Mouse (Mus musculus): ENCODE measurements around the gene Fam71b. TPM values are rescaled to one million over a fixed set of nuclear protein-coding genes. Genes with fewer than 3 reads are reported as not detected.
A peak's percentile ranks its signal among the peaks of the same experiment; 100 is the strongest.

The Fam71b gene
- polyA plus RNA-seq, 1 experiment from 2014 or later, result not detected

DNA sequence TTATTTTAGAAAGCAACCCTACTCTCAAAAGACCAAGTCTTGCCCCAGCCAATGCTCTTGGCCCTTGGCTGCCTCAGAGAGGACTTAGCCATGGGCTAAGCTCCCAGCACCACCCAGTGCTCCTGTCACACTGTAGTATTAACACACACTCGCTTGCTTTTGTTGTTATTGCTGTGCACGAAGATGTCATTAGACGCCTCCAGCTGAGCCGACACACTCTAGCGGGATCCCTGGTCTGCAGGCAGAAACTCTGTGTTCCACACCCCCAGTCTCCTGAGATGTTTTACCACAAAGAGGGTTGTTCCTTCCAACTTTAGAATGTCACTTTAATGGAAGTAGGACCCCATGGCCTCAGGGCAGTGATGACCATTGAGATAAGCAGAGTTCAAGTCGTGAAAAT is 7.9 kb upstream of the Fam71b start:
- Histone ChIP-seq H3K27me3 (replicated peaks) (peaks cover under 1% of the 10 kb centered on the region; the same call in 1 of the 2 replicates), H3K36me3 (no peaks in the 10 kb centered on the region), H3K27ac (no peak overlapping the region), H3K4me1 (no peaks in the 10 kb centered on the region), H3K4me3 (no peak overlapping the region), H3K4me2 (no peak overlapping the region), H3K9me3 (replicated peaks) (no peaks in the 10 kb centered on the region), H3K9ac (no peak overlapping the region)
- ATAC-seq, result no peak
- 64% methylated on average over 6 of the region's 6 CpGs for WGBS (ENCODE audit: insufficient replicate concordance)

- Histone ChIP-seq H3K4me3 (no peak within 1 kb of the TSS), H3K36me3 (no peaks in the 10 kb centered on the region), H3K27me3 (replicated peaks) (peaks cover 4% of the 10 kb centered on the region; the same call in 1 of the 2 replicates), H3K4me1 (no peaks in the 10 kb centered on the region), H3K9me3 (replicated peaks) (no peaks in the 10 kb centered on the region), H3K9ac (no peak within 1 kb of the TSS), H3K27ac (no peak within 1 kb of the TSS), H3K4me2 (no peak within 1 kb of the TSS)
- WGBS (ENCODE audit: insufficient replicate concordance), result 58% methylated on average over 13 of the region's 13 CpGs
- ATAC-seq, result no peak
Measured at GRCm38 (mm10) chr11:46389336-46390117, 6.8 kb upstream of the Fam71b start, which contains the start of gene Itk. Itk (minus strand) TSS chr11:46389515.

- Histone ChIP-seq H3K4me3 (no peak overlapping the region), H3K9ac (no peak overlapping the region), H3K9me3 (replicated peaks) (no peaks in the 10 kb centered on the region), H3K36me3 (no peaks in the 10 kb centered on the region), H3K27me3 (replicated peaks) (peaks cover 4% of the 10 kb centered on the region; the same call in 1 of the 2 replicates), H3K4me2 (no peak overlapping the region), H3K27ac (no peak overlapping the region), H3K4me1 (no peaks in the 10 kb centered on the region)
- WGBS (ENCODE audit: insufficient replicate concordance), result 45% methylated on average over 3 of the region's 3 CpGs
- ATAC-seq, result no peak
Measured at GRCm38 (mm10) chr11:46390621-46391020, 5.7 kb upstream of the Fam71b start.

DNA sequence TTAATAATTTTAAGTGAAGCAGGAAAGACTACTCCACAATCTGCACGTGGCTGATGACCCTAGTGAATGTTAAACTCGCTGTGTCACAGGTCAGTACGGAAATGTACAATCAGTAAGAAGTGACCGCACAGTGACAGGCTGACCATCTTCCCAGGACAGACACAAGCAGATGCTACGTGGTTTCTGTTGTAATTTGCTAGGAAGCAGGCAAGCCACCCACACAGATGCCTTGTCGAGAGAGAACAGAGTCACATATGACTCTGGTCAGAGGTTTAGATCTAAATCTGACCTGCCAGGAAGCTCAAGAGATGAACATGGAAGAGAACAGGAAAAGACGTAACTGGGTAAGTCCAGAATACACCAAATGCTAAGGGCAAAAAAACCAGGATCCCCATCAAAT is 3.5 kb upstream of the Fam71b start:
- Histone ChIP-seq H3K9me3 (replicated peaks) (no peaks in the 10 kb centered on the region), H3K27me3 (replicated peaks) (0 out of 2 replicates have a peak, but pooled peaks cover 4% of the 10 kb centered on the region), H3K9ac (no peak overlapping the region), H3K4me1 (peaks cover 14% of the 10 kb centered on the region), H3K36me3 (no peaks in the 10 kb centered on the region), H3K4me2 (no peak overlapping the region), H3K27ac (no peak overlapping the region), H3K4me3 (no peak overlapping the region)
- ATAC-seq, result no peak
- 32% methylated on average over 7 of the region's 7 CpGs for WGBS (ENCODE audit: insufficient replicate concordance)

GRCm38 (mm10) chr11:46393413-46393812 is 2.9 kb upstream of the Fam71b start:
- H3K9ac ChIP-seq, result no peak overlapping the region
- peaks cover 16% of the 10 kb centered on the region for H3K4me1 ChIP-seq
- no peaks in the 10 kb centered on the region for H3K9me3 ChIP-seq (replicated peaks)
- no peak overlapping the region for H3K4me2 ChIP-seq
- ATAC-seq, result no peak
- H3K4me3 ChIP-seq, result no peak overlapping the region
- H3K27ac ChIP-seq, result no peak overlapping the region
- H3K27me3 ChIP-seq (replicated peaks), result 0 out of 2 replicates have a peak, but pooled peaks cover 4% of the 10 kb centered on the region
- H3K36me3 ChIP-seq, result no peaks in the 10 kb centered on the region
- 52% methylated on average over 4 of the region's 4 CpGs for WGBS (ENCODE audit: insufficient replicate concordance)

DNA sequence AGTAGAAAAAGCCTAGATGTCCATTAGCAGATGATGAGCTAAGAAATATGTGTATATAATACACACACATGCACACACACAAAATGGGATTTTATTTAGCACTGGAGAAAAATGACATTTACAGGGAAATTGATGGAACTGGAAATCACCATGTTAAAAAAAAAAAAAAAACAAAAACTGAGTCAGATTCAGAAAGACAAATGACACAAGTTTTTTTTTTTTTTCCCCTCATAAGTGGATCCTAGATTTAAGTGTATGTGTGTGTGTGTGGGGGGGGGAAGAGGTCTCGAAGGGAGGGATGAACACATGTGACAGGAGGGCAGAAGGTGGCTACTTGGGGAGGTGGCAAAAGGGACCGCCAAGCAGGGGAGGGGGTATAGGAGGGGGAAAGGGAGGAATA is 1.3 kb upstream of the Fam71b start:
- Histone ChIP-seq H3K27ac (no peak overlapping the region), H3K4me1 (peaks cover 25% of the 10 kb centered on the region), H3K9me3 (replicated peaks) (no peaks in the 10 kb centered on the region), H3K27me3 (replicated peaks) (0 out of 2 replicates have a peak, but pooled peaks cover 4% of the 10 kb centered on the region), H3K4me3 (no peak overlapping the region), H3K4me2 (no peak overlapping the region), H3K9ac (no peak overlapping the region), H3K36me3 (no peaks in the 10 kb centered on the region)
- WGBS (ENCODE audit: insufficient replicate concordance), result 67% methylated on average over 2 of the region's 2 CpGs
- ATAC-seq, result no peak

- Histone ChIP-seq H3K27me3 (replicated peaks) (0 out of 2 replicates have a peak, but pooled peaks cover 4% of the 10 kb centered on the region), H3K4me1 (peaks cover 25% of the 10 kb centered on the region), H3K27ac (no peak overlapping the region), H3K4me3 (no peak overlapping the region), H3K4me2 (no peak overlapping the region), H3K9ac (no peak overlapping the region), H3K36me3 (no peaks in the 10 kb centered on the region), H3K9me3 (replicated peaks) (no peaks in the 10 kb centered on the region)
- 82% methylated on average over 2 of the region's 2 CpGs for WGBS (ENCODE audit: insufficient replicate concordance)
- no peak for ATAC-seq
Measured at GRCm38 (mm10) chr11:46395698-46396097, 661 bp upstream of the Fam71b start.

DNA sequence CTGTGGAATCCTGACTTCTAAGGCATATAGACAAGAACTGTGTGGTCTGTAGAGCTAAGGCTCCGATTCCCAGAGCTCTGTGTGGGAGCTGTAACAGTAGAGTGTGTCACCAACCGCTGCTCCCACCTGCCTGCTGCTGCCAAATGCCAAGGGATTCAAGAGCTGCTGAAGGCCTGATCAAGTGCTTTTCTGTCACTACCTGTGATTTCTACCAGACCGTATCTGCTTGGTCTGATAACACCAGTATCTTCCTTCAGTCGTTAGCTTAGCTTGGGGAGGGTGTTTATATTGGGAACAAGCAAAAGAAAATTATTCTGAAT is 461 bp downstream of the Fam71b start:
- Histone ChIP-seq H3K9me3 (replicated peaks) (no peaks in the 10 kb centered on the region), H3K27ac (no peak overlapping the region), H3K4me2 (no peak overlapping the region), H3K4me3 (no peak overlapping the region), H3K4me1 (peaks cover 25% of the 10 kb centered on the region), H3K27me3 (replicated peaks) (0 out of 2 replicates have a peak, but pooled peaks cover 4% of the 10 kb centered on the region), H3K9ac (no peak overlapping the region), H3K36me3 (no peaks in the 10 kb centered on the region)
- WGBS (ENCODE audit: insufficient replicate concordance), result 47% methylated on average over 4 of the region's 4 CpGs
- no peak for ATAC-seq

- Histone ChIP-seq H3K4me1 (peaks cover 25% of the 10 kb centered on the region), H3K9ac (no peak overlapping the region), H3K27me3 (replicated peaks) (0 out of 2 replicates have a peak, but pooled peaks cover 4% of the 10 kb centered on the region), H3K4me2 (no peak overlapping the region), H3K27ac (no peak overlapping the region), H3K4me3 (no peak overlapping the region), H3K36me3 (no peaks in the 10 kb centered on the region), H3K9me3 (replicated peaks) (no peaks in the 10 kb centered on the region)
- 44% methylated on average over 2 of the region's 2 CpGs for WGBS (ENCODE audit: insufficient replicate concordance)
- ATAC-seq, result no peak
Measured at GRCm38 (mm10) chr11:46397900-46398299, 1.5 kb downstream of the Fam71b start.

DNA sequence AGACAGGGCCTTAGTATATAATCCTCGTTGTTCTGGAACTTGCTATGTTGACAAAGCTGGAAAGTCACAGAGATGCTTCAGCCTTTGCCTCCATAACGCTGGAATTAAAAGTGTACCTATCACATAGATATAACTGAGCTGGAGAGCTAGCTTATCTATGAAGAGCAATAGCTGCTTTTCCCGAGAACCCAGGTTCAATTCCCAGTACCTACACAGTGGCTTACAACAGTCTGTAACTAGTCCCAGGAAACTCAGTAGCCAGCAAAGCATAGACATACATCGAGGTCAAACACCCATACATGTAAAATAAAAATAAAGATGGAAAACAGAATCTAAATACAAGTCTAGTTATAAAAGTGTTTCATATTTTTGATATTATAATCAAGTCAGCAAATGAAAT is 2.1 kb downstream of the Fam71b start:
- Histone ChIP-seq H3K27ac (no peak overlapping the region), H3K4me2 (no peak overlapping the region), H3K9me3 (replicated peaks) (no peaks in the 10 kb centered on the region), H3K36me3 (no peaks in the 10 kb centered on the region), H3K27me3 (replicated peaks) (0 out of 2 replicates have a peak, but pooled peaks cover 3% of the 10 kb centered on the region), H3K4me3 (no peak overlapping the region), H3K4me1 (peaks cover 25% of the 10 kb centered on the region), H3K9ac (no peak overlapping the region)
- 46% methylated on average over 4 of the region's 4 CpGs for WGBS (ENCODE audit: insufficient replicate concordance)
- peak; percentile 69 for ATAC-seq

DNA sequence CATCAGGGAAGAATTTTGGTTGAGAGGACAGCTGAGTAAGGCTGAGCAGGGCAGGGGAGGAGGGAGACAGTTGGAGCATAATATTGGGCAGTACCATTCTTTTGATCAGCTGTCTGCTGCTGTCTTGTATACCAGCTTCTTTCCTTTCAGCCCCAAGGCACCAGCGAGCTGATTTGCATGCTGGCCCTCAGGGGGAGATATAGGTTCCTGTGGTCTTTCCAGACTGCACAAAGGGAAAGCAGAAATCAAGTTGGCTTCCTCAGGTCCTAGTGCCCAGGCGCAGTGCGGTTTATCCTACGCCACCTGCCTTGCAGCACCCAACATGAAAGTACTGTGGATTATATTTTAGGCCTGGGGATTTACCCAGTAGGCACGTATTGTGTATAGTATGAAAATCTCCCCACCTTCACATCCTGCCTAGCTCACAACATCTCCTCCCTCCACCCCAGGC is 2.6 kb downstream of the Fam71b start:
- no peaks in the 10 kb centered on the region for H3K9me3 ChIP-seq (replicated peaks)
- H3K4me2 ChIP-seq, result no peak overlapping the region
- no peak overlapping the region for H3K27ac ChIP-seq
- H3K27me3 ChIP-seq (replicated peaks), result no peaks in the 10 kb centered on the region
- no peak overlapping the region for H3K4me3 ChIP-seq
- WGBS (ENCODE audit: insufficient replicate concordance), result 59% methylated on average over 5 of the region's 5 CpGs
- H3K4me1 ChIP-seq, result peaks cover 25% of the 10 kb centered on the region
- no peaks in the 10 kb centered on the region for H3K36me3 ChIP-seq
- 0 out of 2 replicates have a peak, but pooled peaks have one; percentile 46 for ATAC-seq
- no peak overlapping the region for H3K9ac ChIP-seq

- no peaks in the 10 kb centered on the region for H3K9me3 ChIP-seq (replicated peaks)
- peaks cover 2% of the 10 kb centered on the region; the same call in 1 of the 2 replicates for H3K27me3 ChIP-seq (replicated peaks)
- no peaks in the 10 kb centered on the region for H3K36me3 ChIP-seq
- H3K4me3 ChIP-seq, result no peak overlapping the region
- H3K4me2 ChIP-seq, result no peak overlapping the region
- no peak overlapping the region for H3K9ac ChIP-seq
- H3K27ac ChIP-seq, result no peak overlapping the region
- 60% methylated on average over 12 of the region's 12 CpGs for WGBS (ENCODE audit: insufficient replicate concordance)
- H3K4me1 ChIP-seq, result peaks cover 18% of the 10 kb centered on the region
- no peak for ATAC-seq
Measured at GRCm38 (mm10) chr11:46401555-46401954, 5.2 kb downstream of the Fam71b start.
